Mouse (Mus musculus): ENCODE results near the gene Ube2v1.
A peak's percentile ranks its signal among the peaks of the same experiment; 100 is the strongest.
"Not testable (repeated sequence)": the region's sequence is repeated elsewhere in the genome, so short reads cannot be mapped to it uniquely, and the experiment has no call there.

Ube2v1 gene

GRCm38 (mm10) chr2:167654911-167655600, 23.2 kb upstream of the Ube2v1 start:
- ATAC-seq (ENCODE audit: low TSS enrichment), result no peak

- no peak for ATAC-seq (ENCODE audit: low TSS enrichment)
These were observed 20.8 kb upstream of the Ube2v1 start for GRCm38 (mm10) chr2:167652694-167653093.

- ATAC-seq (ENCODE audit: low TSS enrichment), result peak; percentile 66; the same call in 1 of the 2 replicates
These were observed 19.7 kb upstream of the Ube2v1 start for GRCm38 (mm10) chr2:167651622-167652021.

- ATAC-seq (ENCODE audit: low TSS enrichment), result no peak
These were observed 17.6 kb upstream of the Ube2v1 start for GRCm38 (mm10) chr2:167649290-167650032.

- ATAC-seq (ENCODE audit: low TSS enrichment), result no peak
These were observed 14.5 kb upstream of the Ube2v1 start for GRCm38 (mm10) chr2:167646411-167646810.

- not testable (repeated sequence) for ATAC-seq (ENCODE audit: low TSS enrichment)
These were observed 11.6 kb upstream of the Ube2v1 start for GRCm38 (mm10) chr2:167643356-167644052.

GRCm38 (mm10) chr2:167642164-167642563, 10.3 kb upstream of the Ube2v1 start:
- ATAC-seq (ENCODE audit: low TSS enrichment), result no peak

GRCm38 (mm10) chr2:167641337-167641736, 9.4 kb upstream of the Ube2v1 start:
- no peak for ATAC-seq (ENCODE audit: low TSS enrichment)

- no peak for ATAC-seq (ENCODE audit: low TSS enrichment)
These were observed 8.4 kb upstream of the Ube2v1 start for GRCm38 (mm10) chr2:167640279-167640678.

GRCm38 (mm10) chr2:167634865-167635512, 3.1 kb upstream of the Ube2v1 start:
- no peak for ATAC-seq (ENCODE audit: low TSS enrichment)

- ATAC-seq (ENCODE audit: low TSS enrichment), result peak; percentile 87
These were observed 2.5 kb upstream of the Ube2v1 start for GRCm38 (mm10) chr2:167634338-167634770.

GRCm38 (mm10) chr2:167633537-167633872, 1.6 kb upstream of the Ube2v1 start:
- ATAC-seq (ENCODE audit: low TSS enrichment), result no peak

GRCm38 (mm10) chr2:167632731-167633536, 1.0 kb upstream of the Ube2v1 start:
- ATAC-seq (ENCODE audit: low TSS enrichment), result no peak

GRCm38 (mm10) chr2:167631181-167631590, 709 bp downstream of the Ube2v1 start:
- no peak for ATAC-seq (ENCODE audit: low TSS enrichment)

- no peak for ATAC-seq (ENCODE audit: low TSS enrichment)
These were observed 1.5 kb downstream of the Ube2v1 start for GRCm38 (mm10) chr2:167630421-167630820.

GRCm38 (mm10) chr2:167629665-167630209, 2.2 kb downstream of the Ube2v1 start:
- no peak for ATAC-seq (ENCODE audit: low TSS enrichment)

GRCm38 (mm10) chr2:167628872-167629271, 3.0 kb downstream of the Ube2v1 start:
- no peak for ATAC-seq (ENCODE audit: low TSS enrichment)

- no peak for ATAC-seq (ENCODE audit: low TSS enrichment)
These were observed 4.9 kb downstream of the Ube2v1 start for GRCm38 (mm10) chr2:167627019-167627418.

GRCm38 (mm10) chr2:167625670-167626069, 6.2 kb downstream of the Ube2v1 start:
- no peak for ATAC-seq (ENCODE audit: low TSS enrichment)

GRCm38 (mm10) chr2:167624368-167625075, 7.4 kb downstream of the Ube2v1 start:
- ATAC-seq (ENCODE audit: low TSS enrichment), result no peak
